Mouse (Mus musculus) natural killer cell, adult 2 months (primary cell): ENCODE results near the gene Zfp618.

Experiments used
- DNase-seq, 2 experiments: peaks; one replicate each; pipeline ENCODE4 v3.0.0; 2022; ENCODE audit warnings: low spot score in 2 of 2

The Zfp618 gene

GRCm38 (mm10) chr4:63156726-63157634 is 191.6 kb downstream of the Zfp618 start:
- no peak for DNase-seq

GRCm38 (mm10) chr4:63158192-63158591 is 192.8 kb downstream of the Zfp618 start:
- DNase-seq: no peak

- DNase-seq: peak in 1 of 2 experiments; percentile 36
Measured at GRCm38 (mm10) chr4:63158961-63159592, 193.7 kb downstream of the Zfp618 start.

GRCm38 (mm10) chr4:63165636-63166035 is 200.3 kb downstream of the Zfp618 start:
- no peak for DNase-seq

- DNase-seq: no peak
Measured at GRCm38 (mm10) chr4:63166323-63166722, 200.9 kb downstream of the Zfp618 start.

GRCm38 (mm10) chr4:63170061-63170460 is 204.7 kb downstream of the Zfp618 start:
- DNase-seq: no peak

- no peak for DNase-seq
Measured at GRCm38 (mm10) chr4:63171122-63171521, 205.7 kb downstream of the Zfp618 start.

GRCm38 (mm10) chr4:63171969-63172685 is 206.8 kb downstream of the Zfp618 start, which contains the start of gene Kif12:
TSS of gene Kif12 (minus strand) at chr4:63172131.
- no peak for DNase-seq

GRCm38 (mm10) chr4:63181556-63181955 is 216.2 kb downstream of the Zfp618 start:
- peak in 1 of 2 experiments; percentile 5 for DNase-seq

- DNase-seq: no peak
Measured at GRCm38 (mm10) chr4:63186281-63186870, 221.0 kb downstream of the Zfp618 start.
